Mouse (Mus musculus) T-helper 17 cell (primary cell): ENCODE results near the gene Arhgap33.

Experiments used
- in situ Hi-C, 2 experiments: fragments of 300-600 bp; cut with MboI, MseI; formaldehyde crosslinking; loops; 1 replicate in 1 of 2; 2 replicates in 1 of 2; pipeline ENCODE4 v1.15.1; 2025; ENCODE audit warnings: high pct_unique_total_duplicates in 2 of 2

Arhgap33 gene

DNA sequence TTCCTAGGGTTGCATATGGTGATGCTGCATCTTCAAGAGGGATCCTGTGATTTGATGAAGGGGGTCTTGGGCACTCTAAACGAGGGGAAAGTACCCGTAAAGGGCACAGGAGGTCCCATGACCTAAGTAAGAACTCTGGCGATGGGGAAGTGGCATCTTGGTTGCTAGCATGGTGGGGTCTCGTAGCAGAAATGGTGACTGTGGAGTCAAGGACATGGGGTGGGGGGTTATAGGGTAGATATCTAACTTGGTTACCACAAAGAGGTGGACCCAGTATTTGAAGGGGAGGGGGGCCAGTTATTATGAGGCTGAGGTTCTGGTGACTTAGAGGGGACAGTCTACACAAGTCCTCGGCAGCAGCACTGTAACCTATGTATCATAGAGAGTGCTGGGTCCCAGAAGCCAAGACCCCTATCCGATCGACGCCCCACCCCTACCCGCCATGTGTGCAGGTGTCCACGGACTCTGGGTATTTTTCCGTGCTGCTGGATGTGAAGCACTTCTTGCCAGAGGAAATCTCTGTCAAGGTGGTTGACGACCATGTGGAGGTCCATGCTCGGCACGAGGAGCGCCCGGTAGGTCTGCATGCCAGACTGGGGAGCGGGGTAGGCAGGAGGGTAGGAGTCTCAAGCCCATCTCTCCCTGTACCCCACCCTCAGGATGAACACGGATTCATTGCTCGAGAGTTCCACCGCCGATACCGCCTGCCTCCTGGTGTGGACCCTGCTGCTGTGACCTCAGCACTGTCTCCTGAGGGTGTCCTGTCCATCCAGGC is 19.1 kb upstream of the Arhgap33 start:
- in situ Hi-C loops: loop anchor here in 1 of 2 experiments (10.0 kb wide), 1 partner anchor 459 kb away; the partner anchor contains the start of genes Gm26920, Zfp260 and Zfp566

DNA sequence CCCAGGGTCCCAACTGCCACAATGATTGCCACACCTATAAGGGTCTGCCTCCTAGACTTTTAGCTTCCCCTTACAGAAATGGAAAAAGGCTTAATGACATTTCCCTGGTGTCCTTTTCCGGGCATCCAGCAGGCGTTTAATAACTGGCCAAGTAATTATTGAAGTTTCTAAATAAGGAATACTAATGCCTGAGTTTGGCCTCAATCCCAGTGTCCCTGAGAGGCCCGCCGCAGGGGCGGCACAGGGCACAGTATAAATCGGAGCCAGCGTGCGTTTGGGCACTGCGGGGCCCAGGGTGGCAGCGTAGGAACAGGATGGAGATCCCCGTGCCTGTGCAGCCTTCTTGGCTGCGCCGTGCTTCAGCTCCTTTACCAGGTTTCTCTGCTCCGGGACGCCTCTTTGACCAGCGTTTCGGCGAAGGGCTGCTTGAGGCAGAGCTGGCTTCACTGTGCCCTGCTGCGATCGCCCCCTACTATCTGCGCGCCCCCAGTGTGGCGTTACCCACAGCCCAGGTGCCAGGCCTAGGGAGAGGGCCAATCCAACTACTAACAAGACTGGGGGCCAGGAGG is 18.2 kb upstream of the Arhgap33 start:
- in situ Hi-C loops: loop anchor here in 1 of 2 experiments (10.0 kb wide), 1 partner anchor 458 kb away; the partner anchor contains the start of genes Gm26920, Zfp260 and Zfp566

DNA sequence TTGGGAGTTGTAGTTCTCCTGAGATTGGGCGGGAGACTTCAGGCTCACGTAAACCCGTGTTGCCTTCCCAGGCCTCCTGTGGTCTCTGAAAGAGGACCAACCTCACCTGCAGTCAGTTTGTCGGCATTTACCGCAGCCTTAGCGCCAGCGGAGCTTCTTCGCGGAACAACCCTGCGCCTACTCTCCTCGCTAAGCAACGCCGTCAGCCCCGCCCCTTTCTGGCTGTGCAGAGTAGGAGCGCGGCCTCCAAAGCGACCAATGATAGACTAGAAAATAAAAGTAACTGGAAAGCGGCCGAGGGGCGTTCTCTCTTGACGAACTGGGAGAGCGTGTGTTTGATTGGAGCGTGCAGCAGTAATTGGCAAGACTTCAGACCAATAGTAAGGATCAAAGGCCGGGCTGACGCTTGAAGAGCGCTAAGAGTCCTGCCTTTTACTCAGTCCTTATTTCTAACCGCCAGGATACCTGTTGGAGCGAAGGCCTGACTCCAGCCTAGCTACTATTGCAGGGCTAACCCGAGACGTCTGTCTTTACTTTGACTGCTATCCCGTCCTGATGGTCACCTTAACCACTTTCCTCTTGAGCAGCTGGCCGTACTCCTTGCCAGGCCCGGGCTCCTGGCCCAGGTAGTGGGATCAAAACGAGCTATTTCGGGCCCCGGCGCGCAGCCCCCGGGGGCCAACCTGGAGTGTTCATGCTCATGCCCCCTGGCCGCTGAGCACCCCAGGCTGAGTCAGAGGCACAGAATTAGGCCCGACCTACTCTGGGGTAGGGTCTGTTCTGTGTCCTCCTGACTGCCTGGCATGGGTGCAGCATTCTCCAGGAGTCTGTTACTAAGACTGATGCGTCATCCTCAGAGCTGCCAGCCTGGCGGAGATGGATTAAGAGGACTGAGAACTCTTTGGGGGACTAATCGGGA is 17.5 kb upstream of the Arhgap33 start, which contains the start of the genes Hspb6 and Proser3:
TSS of gene Hspb6 (plus strand) at position 77 of the 919 bp plus-strand sequence.
TSS of gene Proser3 (minus strand) at position 198 of the 919 bp plus-strand sequence.
- in situ Hi-C loops: loop anchor here in 1 of 2 experiments (10.0 kb wide), 1 partner anchor 458 kb away; the partner anchor contains the start of genes Gm26920, Zfp260 and Zfp566

DNA sequence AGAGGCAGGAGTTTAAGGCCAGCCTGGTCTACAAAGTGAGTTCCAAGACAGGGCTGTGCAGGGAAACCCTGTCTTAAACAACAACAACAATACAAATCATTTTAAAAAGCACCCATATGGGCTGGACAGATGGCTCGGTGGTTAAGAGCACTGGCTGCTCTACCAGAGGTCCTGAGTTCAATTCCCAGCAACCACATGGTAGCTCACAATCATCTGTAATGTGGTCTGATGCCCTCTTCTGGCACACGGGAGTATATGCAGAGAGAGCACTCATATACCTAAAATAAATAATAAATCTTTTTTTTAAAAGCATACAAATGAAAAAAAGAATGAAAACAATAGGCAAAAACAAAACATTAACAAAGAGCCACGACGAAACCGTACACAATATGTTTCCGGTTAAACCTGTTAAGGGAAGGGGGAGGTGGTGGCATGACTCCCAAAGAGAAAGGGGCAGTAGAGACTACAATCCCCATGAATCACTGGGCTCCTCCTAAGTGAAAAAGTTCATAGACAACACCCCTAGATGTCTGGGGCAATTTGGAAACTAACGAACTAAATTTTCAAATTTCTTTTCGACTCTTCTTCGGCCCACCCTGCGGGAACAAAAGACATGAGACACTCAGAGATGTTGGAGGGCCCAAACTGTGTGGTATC is 16.7 kb upstream of the Arhgap33 start:
- in situ Hi-C loops: loop anchor here in 1 of 2 experiments (10.0 kb wide), 1 partner anchor 457 kb away; the partner anchor contains the start of genes Gm26920, Zfp260 and Zfp566

DNA sequence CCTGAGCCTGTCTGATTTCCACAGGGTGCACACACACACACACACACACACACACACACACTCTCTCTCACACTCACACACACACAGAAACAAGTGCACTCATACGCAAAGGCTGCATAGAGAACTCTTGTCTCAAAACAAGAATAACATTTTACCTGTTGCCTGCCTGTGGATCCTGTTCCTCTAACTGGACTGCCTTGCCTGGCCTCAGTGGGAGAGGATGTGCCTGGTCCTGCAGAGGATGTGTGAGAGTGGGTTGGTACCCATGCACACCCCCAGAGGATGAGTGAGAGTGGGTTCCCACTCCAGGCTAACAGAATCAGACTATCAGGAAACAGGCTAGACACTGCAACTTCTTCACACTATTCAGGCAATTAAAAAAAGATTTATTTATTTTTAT is 15.7 kb upstream of the Arhgap33 start:
- in situ Hi-C loops: loop anchor here in 1 of 2 experiments (10.0 kb wide), 1 partner anchor 456 kb away; the partner anchor contains the start of genes Gm26920, Zfp260 and Zfp566

DNA sequence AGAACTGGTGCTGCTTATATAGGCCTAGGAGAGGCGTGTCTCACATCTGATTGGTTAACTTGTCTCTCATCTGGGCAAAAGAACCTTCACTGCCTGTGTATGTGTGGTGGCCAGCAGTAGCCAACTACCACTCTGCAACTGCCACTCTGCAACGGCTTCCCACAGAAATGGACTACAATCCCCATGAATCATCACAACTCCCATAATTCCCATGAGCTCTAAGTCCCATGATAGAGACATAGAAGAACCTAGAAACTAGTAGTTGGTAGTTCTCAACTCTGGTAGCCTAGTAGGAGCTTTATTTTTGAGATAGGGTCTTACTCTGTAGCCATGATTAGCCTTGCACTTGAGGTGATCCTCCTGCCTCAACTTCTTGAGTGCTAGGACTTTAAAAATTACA is 15.0 kb upstream of the Arhgap33 start:
- in situ Hi-C loops: loop anchor here in 1 of 2 experiments (10.0 kb wide), 1 partner anchor 455 kb away; the partner anchor contains the start of genes Gm26920, Zfp260 and Zfp566

DNA sequence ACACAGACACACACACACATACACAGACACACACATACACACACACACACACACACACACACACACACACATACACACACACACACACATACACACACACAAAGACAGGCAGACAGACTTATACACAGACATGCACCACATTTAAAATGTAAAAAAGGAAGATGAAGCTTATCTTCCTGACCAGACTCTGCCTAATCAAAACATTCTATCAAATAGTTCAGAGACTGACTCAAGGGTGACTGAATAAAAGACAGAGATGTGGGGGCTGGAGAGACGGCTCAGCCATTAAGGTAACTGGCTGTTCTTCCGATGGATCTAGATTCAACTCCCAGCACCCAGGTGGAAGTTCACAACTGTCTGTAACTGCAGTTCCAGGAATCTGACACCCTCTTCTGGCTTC is 9.5 kb upstream of the Arhgap33 start:
- in situ Hi-C loops: no loop called here

DNA sequence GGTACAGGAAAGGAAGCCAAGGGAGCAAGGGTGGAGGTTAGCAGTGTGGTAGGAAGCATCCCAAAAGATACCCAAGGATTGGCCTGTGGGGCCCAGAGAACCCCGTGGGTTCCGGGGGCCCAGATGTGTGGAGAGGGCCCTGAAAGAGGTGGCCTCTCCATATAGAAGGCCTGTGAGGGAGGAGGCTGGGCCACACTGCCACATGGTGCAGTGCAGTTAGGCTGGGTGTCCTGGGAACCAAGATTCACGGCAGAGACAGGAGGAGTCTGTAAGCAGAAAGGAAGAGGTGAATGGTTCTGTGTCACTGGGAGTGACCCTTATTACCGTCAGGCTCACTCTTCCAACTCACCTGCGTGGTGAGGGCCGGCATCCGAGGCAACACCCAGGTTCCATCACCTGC is 5.7 kb upstream of the Arhgap33 start:
- in situ Hi-C loops: no loop called here

DNA sequence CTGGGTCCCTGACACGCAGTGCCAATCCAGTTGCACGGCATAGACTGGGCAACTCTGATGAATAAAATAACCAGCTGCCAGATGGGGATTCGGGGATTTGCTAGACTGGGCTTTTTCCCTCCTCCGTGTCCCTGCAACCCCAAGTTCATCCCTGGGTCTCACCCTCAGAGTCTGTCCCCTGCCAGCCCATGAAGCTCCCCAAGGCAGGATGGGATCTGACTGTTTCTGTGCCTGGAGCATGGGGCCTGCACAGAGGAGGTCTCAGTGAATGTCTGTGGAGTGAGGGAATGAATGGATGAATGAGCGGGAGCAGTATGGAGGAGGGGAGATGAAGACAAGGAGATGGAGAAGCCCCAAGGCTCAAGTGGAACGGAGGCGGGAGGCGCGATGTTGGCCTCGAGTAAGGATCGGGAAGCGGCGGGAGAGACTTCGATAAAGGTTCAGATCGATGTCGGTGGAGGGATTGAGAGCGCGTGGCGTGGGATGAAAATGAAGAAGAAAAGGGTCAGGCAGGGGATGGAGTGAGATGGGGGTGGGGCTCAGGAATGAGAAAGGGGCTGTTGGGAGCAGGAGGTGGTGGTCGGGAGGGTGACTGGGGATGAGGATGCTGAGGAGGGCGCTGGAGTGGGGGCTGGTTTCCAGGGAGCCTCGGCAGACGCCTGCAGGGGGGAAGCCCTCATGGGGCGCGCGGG is 773 bp downstream of the Arhgap33 start:
- in situ Hi-C loops: no loop called here

DNA sequence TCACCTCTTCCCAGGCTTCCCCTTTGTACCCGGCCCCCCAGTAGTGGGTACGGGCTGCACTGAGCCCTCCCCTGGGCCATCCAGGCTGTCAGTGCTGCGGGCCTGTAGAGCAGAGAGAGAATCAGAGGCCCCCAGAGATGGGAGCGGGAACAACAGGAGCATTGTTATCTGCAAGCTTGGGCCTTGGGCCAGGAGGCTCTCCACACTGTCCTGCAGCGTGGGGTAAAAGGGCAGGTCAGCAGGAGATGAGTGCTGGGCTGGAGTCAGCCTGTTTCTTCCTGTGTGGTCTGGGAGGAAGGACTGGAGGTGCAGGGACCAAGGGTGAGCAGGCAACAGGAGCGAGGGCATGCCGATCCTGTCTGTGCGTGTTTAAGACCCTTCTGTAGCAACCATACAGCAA is 1.9 kb downstream of the Arhgap33 start:
- in situ Hi-C loops: no loop called here

DNA sequence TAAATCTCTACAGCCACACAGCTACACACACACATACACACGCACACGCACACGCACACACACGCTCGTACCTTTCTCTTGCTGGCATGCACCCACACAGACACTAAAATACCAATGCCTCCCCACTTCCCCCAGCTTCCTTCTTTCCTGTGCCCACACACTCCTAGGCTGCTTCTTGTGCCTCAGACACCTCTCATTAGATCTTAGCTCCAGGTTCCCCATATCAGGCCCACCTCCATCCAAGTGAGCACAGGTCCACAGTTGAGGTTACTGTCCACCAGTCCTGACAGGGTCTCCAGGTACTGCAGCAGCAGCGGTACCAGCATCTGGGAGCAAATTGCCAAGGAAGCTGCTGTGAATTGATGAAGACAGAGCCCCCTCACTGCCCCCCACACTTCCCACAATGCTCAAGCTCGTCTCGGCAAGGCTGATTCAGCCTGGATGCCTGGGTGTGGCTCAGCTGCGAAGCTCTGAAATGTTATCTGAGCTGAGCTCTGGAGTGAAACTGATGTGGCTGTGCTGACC is 3.5 kb downstream of the Arhgap33 start:
- in situ Hi-C loops: no loop called here

DNA sequence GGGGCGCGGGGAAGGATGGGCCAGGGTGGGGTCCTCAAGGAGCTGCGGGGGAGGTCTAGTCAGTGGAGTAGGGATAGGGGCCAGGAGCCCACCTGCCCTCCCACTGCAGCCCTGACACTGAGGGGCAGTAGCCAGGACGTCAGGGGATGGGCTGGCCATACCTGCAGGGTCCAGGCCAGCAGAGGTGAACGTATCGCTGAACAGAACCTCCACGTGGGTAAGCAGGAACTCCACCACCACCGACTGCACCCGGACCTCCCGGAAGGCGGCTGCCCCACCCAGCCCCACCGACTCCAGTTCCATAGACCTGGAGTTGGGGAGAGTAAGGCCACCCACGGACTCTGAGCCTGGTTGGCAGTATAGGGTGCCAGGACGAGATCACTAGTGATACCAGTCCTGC is 7.9 kb downstream of the Arhgap33 start:
- in situ Hi-C loops: no loop called here

DNA sequence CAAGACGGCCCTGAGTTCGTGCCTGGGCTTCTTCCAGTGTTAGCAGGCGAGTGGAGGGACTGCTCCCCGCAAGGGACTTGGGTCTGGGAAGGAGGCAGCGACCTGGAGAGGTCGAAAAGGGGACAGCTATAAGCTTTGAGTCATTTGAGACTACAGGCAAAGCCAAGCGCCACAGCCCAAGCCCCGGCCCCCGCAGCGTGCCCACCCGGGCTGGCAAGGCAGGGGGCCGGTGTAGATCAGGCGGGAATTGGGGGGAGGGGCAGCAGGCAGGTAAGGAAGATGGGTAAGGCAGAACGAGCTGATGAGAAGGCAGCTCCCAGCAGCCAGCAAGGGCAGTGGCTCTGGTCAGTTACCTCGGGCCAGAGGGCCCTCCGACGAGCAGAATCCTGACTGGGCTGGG is 8.5 kb downstream of the Arhgap33 start:
- in situ Hi-C loops: no loop called here

DNA sequence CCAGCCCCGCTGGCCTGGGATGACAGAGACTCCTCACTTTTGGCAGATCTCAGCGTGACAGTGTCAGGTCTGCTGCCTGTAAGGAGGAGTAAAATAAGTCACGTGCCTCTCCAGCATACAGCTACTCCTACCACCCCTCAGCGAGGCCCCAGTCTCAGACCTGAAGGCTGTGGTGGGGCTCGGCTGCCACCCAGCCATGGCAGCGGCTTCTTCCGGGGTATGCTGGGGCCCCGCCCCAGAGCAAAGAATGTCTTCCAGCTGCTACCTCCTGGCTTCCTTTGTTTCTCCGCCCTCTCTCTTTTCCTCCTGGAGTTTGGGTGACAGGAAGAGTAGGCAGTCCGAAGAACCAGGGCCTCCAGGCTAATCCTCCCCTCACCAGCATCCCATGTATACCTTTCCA is 8.9 kb downstream of the Arhgap33 start:
- in situ Hi-C loops: no loop called here

DNA sequence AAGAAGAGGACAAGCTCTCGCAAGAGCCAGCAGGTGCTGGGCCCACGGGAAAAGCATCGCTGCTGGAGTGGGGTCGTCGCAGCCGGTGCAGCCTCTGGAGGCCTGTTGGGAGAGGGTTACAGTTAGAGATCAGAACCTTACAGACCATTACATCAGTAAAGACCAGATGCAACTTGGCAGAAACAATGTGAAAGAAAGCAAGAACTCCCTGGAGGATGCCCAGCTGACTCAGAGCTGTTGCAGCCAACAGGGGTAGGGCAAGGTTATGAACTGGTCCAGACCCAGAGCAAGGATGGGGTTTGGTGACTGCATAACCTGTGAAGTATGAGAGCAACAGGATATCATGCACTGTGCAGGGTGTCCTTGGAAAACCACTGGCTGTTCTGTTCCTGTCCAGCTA is 10.4 kb downstream of the Arhgap33 start:
- in situ Hi-C loops: no loop called here

DNA sequence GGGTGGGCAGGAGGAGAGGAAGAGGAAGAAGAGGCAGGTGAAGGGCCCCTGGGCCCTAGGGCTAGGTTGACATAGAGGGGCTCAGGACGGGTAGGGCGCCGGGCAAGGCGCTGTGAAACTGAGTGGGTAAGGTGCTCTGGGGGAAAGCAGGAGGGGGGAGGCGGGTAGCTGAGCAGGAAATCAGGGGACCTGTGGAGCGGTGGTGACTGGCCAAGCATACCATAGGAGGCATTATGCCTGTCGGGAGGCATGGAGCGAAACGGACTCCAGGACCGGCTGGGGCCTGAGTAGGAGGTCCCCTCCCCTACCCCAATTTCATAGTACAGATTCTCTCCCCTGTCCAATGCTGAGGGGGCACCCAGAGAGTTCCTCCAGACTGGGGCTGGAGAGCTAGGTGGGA is 12.0 kb downstream of the Arhgap33 start:
- in situ Hi-C loops: no loop called here

DNA sequence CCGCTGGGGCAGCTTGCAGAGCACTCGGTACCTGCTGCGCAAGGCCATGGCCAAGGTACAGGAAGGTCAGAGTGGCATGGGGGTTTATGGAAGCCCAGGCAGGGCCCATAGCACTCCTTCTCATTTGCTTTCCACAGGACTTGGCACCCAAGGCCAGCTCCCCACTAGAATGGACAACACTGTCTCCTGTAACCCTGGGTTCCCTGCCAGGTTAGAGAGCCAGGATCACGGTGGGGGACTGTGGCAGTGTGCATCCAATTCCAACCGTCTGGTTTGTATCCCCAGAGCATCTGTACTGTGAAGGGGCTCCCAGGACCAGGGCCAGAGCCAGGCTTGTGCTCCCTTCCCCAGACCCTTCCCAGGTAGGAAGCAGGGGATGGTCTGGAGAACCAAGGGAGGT is 14.0 kb downstream of the Arhgap33 start:
- in situ Hi-C loops: no loop called here

DNA sequence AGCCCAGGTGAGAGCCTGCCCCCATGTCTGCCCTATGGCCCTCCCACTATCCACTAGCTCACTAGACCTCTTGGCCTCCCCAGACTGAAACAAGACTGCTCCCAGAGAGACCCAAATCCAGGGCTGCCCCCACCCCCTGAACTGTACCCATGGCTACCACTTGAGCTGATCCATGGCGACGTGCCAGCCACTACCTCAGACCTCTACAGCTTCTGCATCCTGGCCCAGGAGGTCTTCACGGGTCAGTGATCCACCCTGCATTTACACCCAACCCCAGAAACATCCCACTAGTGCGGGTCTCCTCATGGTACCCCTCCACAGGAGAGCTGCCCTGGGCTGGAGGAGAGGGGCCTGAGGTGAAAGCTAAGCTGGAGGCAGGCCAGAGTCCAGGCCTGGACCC is 14.5 kb downstream of the Arhgap33 start:
- in situ Hi-C loops: no loop called here

DNA sequence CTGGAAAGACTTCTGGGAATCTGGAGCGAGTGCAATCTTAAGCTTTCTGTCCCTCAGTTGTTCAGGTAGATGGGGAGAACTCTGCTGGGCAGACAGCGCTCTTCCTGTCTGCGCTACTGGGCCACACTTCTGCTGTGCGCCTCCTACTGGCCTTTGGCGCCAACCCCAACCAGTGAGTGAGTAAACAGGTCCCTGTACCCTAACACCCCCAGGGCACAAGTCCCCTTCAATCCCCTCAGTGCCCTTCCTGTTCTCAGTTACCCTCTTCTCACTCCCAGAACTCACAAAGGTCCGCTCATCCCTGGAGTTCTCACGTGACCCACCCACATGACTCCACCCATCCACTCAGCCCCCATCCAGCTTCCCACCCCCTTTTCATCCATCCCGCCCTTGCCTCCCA is 16.5 kb downstream of the Arhgap33 start:
- in situ Hi-C loops: no loop called here
